Mouse (Mus musculus): ENCODE measurements around the gene Zfp276. TPM values are rescaled to one million over a fixed set of nuclear protein-coding genes. Genes with fewer than 3 reads are reported as not detected.
A peak's percentile ranks its signal among the peaks of the same experiment; 100 is the strongest.

Zfp276 gene
- polyA plus RNA-seq, 1 experiment from 2014 or later = 20.5 TPM

- DNase-seq (ENCODE audit: low spot score) = no peak
- Histone ChIP-seq H3K4me1 (replicated peaks; ENCODE audit: control insufficient read depth, insufficient read depth, low read length) (peaks cover 11% of the 10 kb centered on the region), H3K27me3 (replicated peaks; ENCODE audit: control insufficient read depth, insufficient read depth, low read length) (peaks cover 12% of the 10 kb centered on the region), H3K4me2 (ENCODE audit: low read length) (no peak overlapping the region), H3K36me3 (ENCODE audit: control insufficient read depth, insufficient read depth, low read length) (peaks cover 20% of the 10 kb centered on the region; the same call in 1 of the 2 replicates), H3K9me3 (ENCODE audit: control insufficient read depth, low read length) (no peaks in the 10 kb centered on the region), H3K27ac (ENCODE audit: low read depth) (no peak overlapping the region), H3K9ac (ENCODE audit: low read length) (no peak overlapping the region), H3K4me3 (ENCODE audit: low read depth, low read length) (no peak overlapping the region)
- WGBS = 89% methylated on average over 10 of the region's 10 CpGs
- no peak for ATAC-seq (replicated peaks; ENCODE audit: low FRiP score, low TSS enrichment, low read depth)
Observed at GRCm38 (mm10) chr8:123239398-123239797, 14.6 kb upstream of the Zfp276 start.

- Histone ChIP-seq H3K4me3 (ENCODE audit: low read depth, low read length) (no peak overlapping the region), H3K4me2 (ENCODE audit: low read length) (no peak overlapping the region), H3K27me3 (replicated peaks; ENCODE audit: control insufficient read depth, insufficient read depth, low read length) (no peaks in the 10 kb centered on the region), H3K4me1 (replicated peaks; ENCODE audit: control insufficient read depth, insufficient read depth, low read length) (no peaks in the 10 kb centered on the region), H3K9ac (ENCODE audit: low read length) (no peak overlapping the region), H3K27ac (ENCODE audit: low read depth) (no peak overlapping the region), H3K36me3 (ENCODE audit: control insufficient read depth, insufficient read depth, low read length) (peaks cover 48% of the 10 kb centered on the region), H3K9me3 (ENCODE audit: control insufficient read depth, low read length) (no peaks in the 10 kb centered on the region)
- ATAC-seq (replicated peaks; ENCODE audit: low FRiP score, low TSS enrichment, low read depth) = no peak
- DNase-seq (ENCODE audit: low spot score) = no peak
- 82% methylated on average over 7 of the region's 7 CpGs for WGBS
Observed at GRCm38 (mm10) chr8:123242107-123242923, 11.7 kb upstream of the Zfp276 start.

GRCm38 (mm10) chr8:123243053-123243452 lies 10.9 kb upstream of the Zfp276 start:
- Histone ChIP-seq H3K36me3 (ENCODE audit: control insufficient read depth, insufficient read depth, low read length) (peaks cover 56% of the 10 kb centered on the region), H3K9ac (ENCODE audit: low read length) (no peak overlapping the region), H3K4me3 (ENCODE audit: low read depth, low read length) (no peak overlapping the region), H3K4me2 (ENCODE audit: low read length) (no peak overlapping the region), H3K27ac (ENCODE audit: low read depth) (no peak overlapping the region), H3K27me3 (replicated peaks; ENCODE audit: control insufficient read depth, insufficient read depth, low read length) (no peaks in the 10 kb centered on the region), H3K9me3 (ENCODE audit: control insufficient read depth, low read length) (no peaks in the 10 kb centered on the region), H3K4me1 (replicated peaks; ENCODE audit: control insufficient read depth, insufficient read depth, low read length) (no peaks in the 10 kb centered on the region)
- WGBS = 68% methylated on average over 11 of the region's 11 CpGs
- no peak for DNase-seq (ENCODE audit: low spot score)
- ATAC-seq (replicated peaks; ENCODE audit: low FRiP score, low TSS enrichment, low read depth) = no peak

GRCm38 (mm10) chr8:123244382-123244781 lies 9.6 kb upstream of the Zfp276 start:
- Histone ChIP-seq H3K9me3 (ENCODE audit: control insufficient read depth, low read length) (no peaks in the 10 kb centered on the region), H3K9ac (ENCODE audit: low read length) (no peak overlapping the region), H3K4me3 (ENCODE audit: low read depth, low read length) (no peak overlapping the region), H3K27me3 (replicated peaks; ENCODE audit: control insufficient read depth, insufficient read depth, low read length) (no peaks in the 10 kb centered on the region), H3K36me3 (ENCODE audit: control insufficient read depth, insufficient read depth, low read length) (peaks cover 69% of the 10 kb centered on the region), H3K4me2 (ENCODE audit: low read length) (no peak overlapping the region), H3K27ac (ENCODE audit: low read depth) (no peak overlapping the region), H3K4me1 (replicated peaks; ENCODE audit: control insufficient read depth, insufficient read depth, low read length) (no peaks in the 10 kb centered on the region)
- WGBS = 87% methylated on average over 4 of the region's 4 CpGs
- no peak for DNase-seq (ENCODE audit: low spot score)
- ATAC-seq (replicated peaks; ENCODE audit: low FRiP score, low TSS enrichment, low read depth) = no peak

GRCm38 (mm10) chr8:123245543-123245942 lies 8.5 kb upstream of the Zfp276 start:
- WGBS = 85% methylated on average over 12 of the region's 12 CpGs
- Histone ChIP-seq H3K9me3 (ENCODE audit: control insufficient read depth, low read length) (no peaks in the 10 kb centered on the region), H3K27ac (ENCODE audit: low read depth) (no peak overlapping the region), H3K36me3 (ENCODE audit: control insufficient read depth, insufficient read depth, low read length) (peaks cover 80% of the 10 kb centered on the region), H3K4me2 (ENCODE audit: low read length) (no peak overlapping the region), H3K4me3 (ENCODE audit: low read depth, low read length) (no peak overlapping the region), H3K9ac (ENCODE audit: low read length) (no peak overlapping the region), H3K27me3 (replicated peaks; ENCODE audit: control insufficient read depth, insufficient read depth, low read length) (no peaks in the 10 kb centered on the region), H3K4me1 (replicated peaks; ENCODE audit: control insufficient read depth, insufficient read depth, low read length) (no peaks in the 10 kb centered on the region)
- ATAC-seq (replicated peaks; ENCODE audit: low FRiP score, low TSS enrichment, low read depth) (no peak), DNase-seq (ENCODE audit: low spot score) (no peak)

DNA sequence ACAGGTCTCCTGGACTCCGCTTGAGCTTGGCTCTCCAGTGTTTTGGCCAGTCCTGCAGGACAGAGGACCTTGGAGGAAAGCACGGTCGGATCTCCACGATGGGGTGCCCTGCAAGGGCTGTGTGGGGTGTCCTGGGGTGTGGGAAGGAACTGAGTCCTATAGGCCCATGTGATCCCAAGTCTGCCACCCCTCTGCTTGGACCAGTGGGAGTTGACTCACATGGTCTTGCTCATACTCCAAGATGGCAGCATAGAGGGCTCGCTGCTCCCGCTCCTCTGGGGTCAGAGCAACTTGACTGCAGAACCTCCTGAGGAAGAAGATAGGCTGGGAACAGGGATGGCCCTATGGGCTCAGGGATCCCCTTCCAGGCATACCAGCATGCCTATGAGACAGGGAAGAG lies 6.2 kb upstream of the Zfp276 start:
- Histone ChIP-seq H3K9ac (ENCODE audit: low read length) (no peak overlapping the region), H3K4me3 (ENCODE audit: low read depth, low read length) (no peak overlapping the region), H3K4me1 (replicated peaks; ENCODE audit: control insufficient read depth, insufficient read depth, low read length) (peaks cover 4% of the 10 kb centered on the region; the same call in 1 of the 2 replicates), H3K4me2 (ENCODE audit: low read length) (no peak overlapping the region), H3K9me3 (ENCODE audit: control insufficient read depth, low read length) (no peaks in the 10 kb centered on the region), H3K27ac (ENCODE audit: low read depth) (no peak overlapping the region), H3K27me3 (replicated peaks; ENCODE audit: control insufficient read depth, insufficient read depth, low read length) (no peaks in the 10 kb centered on the region), H3K36me3 (ENCODE audit: control insufficient read depth, insufficient read depth, low read length) (peaks cover 87% of the 10 kb centered on the region)
- WGBS = 96% methylated on average over 6 of the region's 6 CpGs
- DNase-seq (ENCODE audit: low spot score) (no peak), ATAC-seq (replicated peaks; ENCODE audit: low FRiP score, low TSS enrichment, low read depth) (no peak)

GRCm38 (mm10) chr8:123248596-123248995 lies 5.4 kb upstream of the Zfp276 start:
- DNase-seq (ENCODE audit: low spot score) (no peak), ATAC-seq (replicated peaks; ENCODE audit: low FRiP score, low TSS enrichment, low read depth) (no peak)
- Histone ChIP-seq H3K27ac (ENCODE audit: low read depth) (no peak overlapping the region), H3K36me3 (ENCODE audit: control insufficient read depth, insufficient read depth, low read length) (peaks cover 79% of the 10 kb centered on the region), H3K9ac (ENCODE audit: low read length) (no peak overlapping the region), H3K9me3 (ENCODE audit: control insufficient read depth, low read length) (no peaks in the 10 kb centered on the region), H3K4me1 (replicated peaks; ENCODE audit: control insufficient read depth, insufficient read depth, low read length) (peaks cover 11% of the 10 kb centered on the region), H3K4me3 (ENCODE audit: low read depth, low read length) (no peak overlapping the region), H3K27me3 (replicated peaks; ENCODE audit: control insufficient read depth, insufficient read depth, low read length) (no peaks in the 10 kb centered on the region), H3K4me2 (ENCODE audit: low read length) (no peak overlapping the region)
- WGBS = 93% methylated on average over 8 of the region's 8 CpGs

GRCm38 (mm10) chr8:123250940-123251339 lies 3.1 kb upstream of the Zfp276 start:
- H3K27ac ChIP-seq (ENCODE audit: low read depth) = no peak overlapping the region
- peaks cover 21% of the 10 kb centered on the region for H3K4me1 ChIP-seq (replicated peaks; ENCODE audit: control insufficient read depth, insufficient read depth, low read length)
- H3K4me3 ChIP-seq (ENCODE audit: low read depth, low read length) = no peak overlapping the region
- no peaks in the 10 kb centered on the region for H3K9me3 ChIP-seq (ENCODE audit: control insufficient read depth, low read length)
- H3K27me3 ChIP-seq (replicated peaks; ENCODE audit: control insufficient read depth, insufficient read depth, low read length) = no peaks in the 10 kb centered on the region
- 94% methylated on average over 5 of the region's 5 CpGs for WGBS
- no peak overlapping the region for H3K9ac ChIP-seq (ENCODE audit: low read length)
- ATAC-seq (replicated peaks; ENCODE audit: low FRiP score, low TSS enrichment, low read depth) (no peak), DNase-seq (ENCODE audit: low spot score) (no peak)
- peaks cover 58% of the 10 kb centered on the region for H3K36me3 ChIP-seq (ENCODE audit: control insufficient read depth, insufficient read depth, low read length)
- no peak overlapping the region for H3K4me2 ChIP-seq (ENCODE audit: low read length)

GRCm38 (mm10) chr8:123252925-123253324 lies 1.1 kb upstream of the Zfp276 start:
- Histone ChIP-seq H3K9me3 (ENCODE audit: control insufficient read depth, low read length) (no peaks in the 10 kb centered on the region), H3K9ac (ENCODE audit: low read length) (peak overlapping the region; percentile 82; the same call in 1 of the 2 replicates), H3K27ac (ENCODE audit: low read depth) (no peak overlapping the region), H3K36me3 (ENCODE audit: control insufficient read depth, insufficient read depth, low read length) (peaks cover 56% of the 10 kb centered on the region), H3K4me2 (ENCODE audit: low read length) (peak overlapping the region; percentile 57), H3K27me3 (replicated peaks; ENCODE audit: control insufficient read depth, insufficient read depth, low read length) (no peaks in the 10 kb centered on the region), H3K4me3 (ENCODE audit: low read depth, low read length) (peak overlapping the region; percentile 98), H3K4me1 (replicated peaks; ENCODE audit: control insufficient read depth, insufficient read depth, low read length) (peaks cover 21% of the 10 kb centered on the region)
- DNase-seq (ENCODE audit: low spot score) (no peak), ATAC-seq (replicated peaks; ENCODE audit: low FRiP score, low TSS enrichment, low read depth) (no peak)
- 53% methylated on average over 4 of the region's 4 CpGs for WGBS
